Mouse (Mus musculus): ENCODE measurements at regions not wholly inside any gene's neighbourhood (a gene's known extent, or its start where the extent isn't known, plus 50 kb on each side); places are given as distances from the start of the nearest gene placed in this dataset.

DNA sequence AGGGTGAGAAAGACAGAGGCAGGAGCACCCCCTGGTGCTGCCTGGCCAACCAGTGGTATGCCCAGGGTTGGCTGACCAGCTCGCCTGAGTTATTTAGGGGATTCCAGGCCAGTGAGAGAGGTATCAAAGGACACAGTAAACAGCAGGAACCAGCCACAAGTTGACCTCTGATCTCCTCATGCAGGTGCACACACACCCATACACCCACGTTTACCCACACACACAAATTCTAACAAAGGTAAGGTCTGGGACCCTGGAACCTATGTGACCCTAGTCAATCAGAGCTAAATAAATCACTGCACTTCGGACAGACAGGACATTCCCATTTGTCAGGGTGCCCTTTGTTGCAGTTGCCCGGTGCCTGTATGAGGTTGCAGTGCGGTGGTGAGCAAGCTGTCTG, 211.9 kb downstream of the 3110018I06Rik start:
- 68% methylated on average over 5 of the region's 5 CpGs for WGBS
- Histone ChIP-seq H3K4me1 (replicated peaks; ENCODE audit: control insufficient read depth, insufficient read depth, low read length) (no peaks in the 10 kb centered on the region), H3K9me3 (ENCODE audit: control insufficient read depth, low read length) (no peaks in the 10 kb centered on the region), H3K27me3 (ENCODE audit: control insufficient read depth, insufficient read depth, low read length) (no peaks in the 10 kb centered on the region), H3K27ac (ENCODE audit: low read depth, low read length) (no peak overlapping the region), H3K9ac (ENCODE audit: low read length) (no peak overlapping the region), H3K4me2 (ENCODE audit: low read depth, low read length, severe bottlenecking) (no peak overlapping the region), H3K36me3 (ENCODE audit: control insufficient read depth, insufficient read depth, low read length) (no peaks in the 10 kb centered on the region), H3K4me3 (ENCODE audit: low read depth, low read length) (no peak overlapping the region)
- no peak for DNase-seq (ENCODE audit: low spot score)
- no peak for ATAC-seq (replicated peaks; ENCODE audit: low FRiP score)

DNA sequence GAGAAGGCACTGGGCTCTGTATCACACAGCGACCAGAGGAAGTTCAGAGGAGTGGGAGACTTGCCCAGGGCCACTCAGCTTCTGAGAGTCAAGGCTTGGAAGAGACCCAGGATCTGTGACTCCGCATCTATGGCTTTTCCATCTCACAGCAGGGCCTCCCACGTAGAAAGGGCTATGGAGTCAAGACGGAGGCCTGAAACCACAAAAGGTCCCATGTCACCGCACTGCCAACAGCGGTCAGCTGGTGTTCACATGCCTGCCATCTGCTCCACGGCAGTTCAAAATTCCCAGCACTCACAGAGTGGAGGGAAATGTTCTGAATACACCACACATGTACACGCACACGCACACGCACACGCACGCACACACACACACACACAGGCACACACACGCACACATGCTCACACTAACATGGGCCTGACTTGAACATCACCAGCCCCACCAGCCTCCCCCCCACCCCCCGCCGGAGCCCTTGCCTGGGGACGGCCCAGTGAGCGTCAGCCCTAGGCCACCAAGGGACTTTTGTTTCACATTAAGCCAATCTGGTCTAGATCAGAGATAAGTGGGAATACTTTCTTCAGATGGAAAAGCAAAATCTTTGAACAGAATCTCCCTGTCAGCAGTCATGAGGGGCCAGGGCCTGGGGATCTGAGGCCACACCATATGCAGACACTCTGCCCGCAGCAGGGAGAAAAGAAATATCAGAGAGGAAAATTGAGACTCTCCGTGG, 212.6 kb downstream of the 3110018I06Rik start:
- Histone ChIP-seq H3K27ac (ENCODE audit: low read depth, low read length) (no peak overlapping the region), H3K27me3 (ENCODE audit: control insufficient read depth, insufficient read depth, low read length) (no peaks in the 10 kb centered on the region), H3K4me2 (ENCODE audit: low read depth, low read length, severe bottlenecking) (no peak overlapping the region), H3K4me1 (replicated peaks; ENCODE audit: control insufficient read depth, insufficient read depth, low read length) (no peaks in the 10 kb centered on the region), H3K9ac (ENCODE audit: low read length) (no peak overlapping the region), H3K9me3 (ENCODE audit: control insufficient read depth, low read length) (no peaks in the 10 kb centered on the region), H3K4me3 (ENCODE audit: low read depth, low read length) (no peak overlapping the region), H3K36me3 (ENCODE audit: control insufficient read depth, insufficient read depth, low read length) (no peaks in the 10 kb centered on the region)
- no peak for DNase-seq (ENCODE audit: low spot score)
- 81% methylated on average over 19 of the region's 19 CpGs for WGBS
- ATAC-seq (replicated peaks; ENCODE audit: low FRiP score): no peak

DNA sequence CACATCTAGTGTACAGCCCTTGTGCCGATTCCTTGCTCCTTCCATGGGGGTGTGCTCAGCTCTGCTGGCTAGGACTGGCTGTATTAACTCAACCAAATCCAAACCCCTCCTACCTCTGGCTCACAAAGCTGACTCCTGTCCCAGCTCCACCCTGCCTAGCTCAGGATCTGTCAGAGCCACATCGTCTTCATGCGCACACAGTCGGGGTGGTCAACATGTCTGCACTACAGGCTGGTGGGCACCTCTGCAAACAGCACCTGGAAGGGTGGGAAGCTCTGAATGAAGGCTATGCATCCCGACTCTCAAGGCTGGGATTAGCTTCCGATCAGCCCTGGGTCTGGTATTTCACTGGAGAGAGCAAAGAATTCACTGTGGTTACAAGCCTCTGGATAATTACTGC, 220.4 kb downstream of the 3110018I06Rik start:
- peaks cover 2% of the 10 kb centered on the region; the same call in 1 of the 2 replicates for H3K9me3 ChIP-seq (ENCODE audit: control insufficient read depth, low read length)
- WGBS: 86% methylated on average over 6 of the region's 6 CpGs
- H3K4me3 ChIP-seq (ENCODE audit: low read depth, low read length): no peak overlapping the region
- no peak overlapping the region for H3K4me2 ChIP-seq (ENCODE audit: low read depth, low read length, severe bottlenecking)
- no peak overlapping the region for H3K27ac ChIP-seq (ENCODE audit: low read depth, low read length)
- H3K4me1 ChIP-seq (replicated peaks; ENCODE audit: control insufficient read depth, insufficient read depth, low read length): no peaks in the 10 kb centered on the region; the same call in 1 of the 2 replicates
- H3K9ac ChIP-seq (ENCODE audit: low read length): no peak overlapping the region
- ATAC-seq (replicated peaks; ENCODE audit: low FRiP score): no peak
- H3K36me3 ChIP-seq (ENCODE audit: control insufficient read depth, insufficient read depth, low read length): no peaks in the 10 kb centered on the region
- DNase-seq (ENCODE audit: low spot score): no peak
- no peaks in the 10 kb centered on the region for H3K27me3 ChIP-seq (ENCODE audit: control insufficient read depth, insufficient read depth, low read length)

DNA sequence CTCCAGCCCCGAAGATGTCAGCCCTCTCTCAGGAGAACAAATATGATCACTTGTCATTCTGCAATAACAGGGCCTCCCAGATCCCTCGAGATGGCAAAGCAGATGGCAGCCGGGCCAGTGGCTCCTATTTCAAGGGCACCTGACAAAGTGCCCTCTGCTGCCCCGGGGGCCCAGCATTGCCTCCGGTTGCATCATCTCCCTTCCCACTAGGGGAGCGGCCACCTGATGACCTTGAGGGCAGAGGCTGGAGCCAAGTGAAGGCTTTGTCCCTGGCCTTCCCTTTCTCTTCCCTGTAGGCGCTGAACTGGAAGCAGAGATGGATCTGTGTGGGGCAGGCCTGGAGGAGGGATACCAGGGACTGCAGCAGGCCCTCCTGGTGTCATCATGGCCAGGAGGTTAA, 222.6 kb downstream of the 3110018I06Rik start:
- Histone ChIP-seq H3K27me3 (ENCODE audit: control insufficient read depth, insufficient read depth, low read length) (no peaks in the 10 kb centered on the region), H3K36me3 (ENCODE audit: control insufficient read depth, insufficient read depth, low read length) (no peaks in the 10 kb centered on the region), H3K4me1 (replicated peaks; ENCODE audit: control insufficient read depth, insufficient read depth, low read length) (no peaks in the 10 kb centered on the region; the same call in 1 of the 2 replicates), H3K27ac (ENCODE audit: low read depth, low read length) (no peak overlapping the region), H3K4me2 (ENCODE audit: low read depth, low read length, severe bottlenecking) (no peak overlapping the region), H3K4me3 (ENCODE audit: low read depth, low read length) (no peak overlapping the region), H3K9ac (ENCODE audit: low read length) (no peak overlapping the region), H3K9me3 (ENCODE audit: control insufficient read depth, low read length) (peaks cover 2% of the 10 kb centered on the region; the same call in 1 of the 2 replicates)
- no peak for DNase-seq (ENCODE audit: low spot score)
- ATAC-seq (replicated peaks; ENCODE audit: low FRiP score): no peak
- WGBS: 70% methylated on average over 7 of the region's 7 CpGs

DNA sequence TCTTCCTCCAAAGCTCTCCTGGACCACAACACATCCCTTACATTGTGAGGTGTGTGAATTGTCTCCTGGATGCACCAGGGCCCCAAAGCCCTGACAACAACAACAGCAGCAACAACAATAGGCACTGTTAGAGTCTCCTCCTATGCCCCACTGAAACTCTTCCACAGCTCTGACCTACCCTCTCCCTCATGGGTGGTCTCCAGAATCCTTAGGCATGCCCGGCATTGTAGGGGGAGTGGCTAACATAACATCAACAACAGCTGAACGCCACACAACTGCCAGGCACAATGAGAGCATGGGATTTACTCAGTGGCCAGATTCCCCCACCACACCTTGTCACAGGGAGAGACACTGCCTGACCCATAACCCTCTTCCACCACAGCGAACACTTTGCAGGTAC, 223.2 kb downstream of the 3110018I06Rik start:
- ATAC-seq (replicated peaks; ENCODE audit: low FRiP score): no peak
- 48% methylated on average over 3 of the region's 3 CpGs for WGBS
- no peak overlapping the region for H3K27ac ChIP-seq (ENCODE audit: low read depth, low read length)

DNA sequence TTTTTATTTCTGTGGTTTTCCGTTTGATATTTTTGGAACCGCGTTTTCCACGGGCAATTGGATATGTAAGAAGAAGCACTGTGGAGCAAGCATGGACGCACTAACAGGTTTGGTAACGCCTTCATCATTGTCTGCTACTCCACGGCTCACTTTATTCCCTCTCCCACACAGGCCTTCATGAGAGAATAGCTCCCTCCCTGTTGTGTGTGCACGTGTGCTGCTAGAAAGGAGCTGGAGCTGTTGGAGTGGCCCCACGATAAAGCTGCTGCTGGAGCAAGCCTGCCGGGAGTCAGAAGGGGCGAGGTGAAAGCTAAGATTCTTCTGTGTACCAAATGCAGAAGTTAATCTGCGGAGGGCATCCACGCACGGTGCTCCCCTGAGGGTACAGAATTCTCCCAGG, 224.8 kb downstream of the 3110018I06Rik start:
- Histone ChIP-seq H3K4me2 (ENCODE audit: low read depth, low read length, severe bottlenecking) (no peak overlapping the region), H3K9ac (ENCODE audit: low read length) (no peak overlapping the region), H3K4me3 (ENCODE audit: low read depth, low read length) (no peak overlapping the region), H3K36me3 (ENCODE audit: control insufficient read depth, insufficient read depth, low read length) (no peaks in the 10 kb centered on the region), H3K9me3 (ENCODE audit: control insufficient read depth, low read length) (no peaks in the 10 kb centered on the region), H3K27ac (ENCODE audit: low read depth, low read length) (no peak overlapping the region), H3K27me3 (ENCODE audit: control insufficient read depth, insufficient read depth, low read length) (no peaks in the 10 kb centered on the region), H3K4me1 (replicated peaks; ENCODE audit: control insufficient read depth, insufficient read depth, low read length) (no peaks in the 10 kb centered on the region; the same call in 1 of the 2 replicates)
- DNase-seq (ENCODE audit: low spot score) (no peak), ATAC-seq (replicated peaks; ENCODE audit: low FRiP score) (no peak)
- WGBS: 57% methylated on average over 14 of the region's 14 CpGs

More for the DNA sequence above, 223.2 kb downstream of the 3110018I06Rik start:
- H3K4me3 ChIP-seq (ENCODE audit: low read depth, low read length): no peak overlapping the region
- H3K9ac ChIP-seq (ENCODE audit: low read length): no peak overlapping the region
- no peaks in the 10 kb centered on the region for H3K36me3 ChIP-seq (ENCODE audit: control insufficient read depth, insufficient read depth, low read length)
- H3K4me2 ChIP-seq (ENCODE audit: low read depth, low read length, severe bottlenecking): no peak overlapping the region
- H3K27me3 ChIP-seq (ENCODE audit: control insufficient read depth, insufficient read depth, low read length): no peaks in the 10 kb centered on the region
- no peak for DNase-seq (ENCODE audit: low spot score)
- peaks cover 2% of the 10 kb centered on the region; the same call in 1 of the 2 replicates for H3K9me3 ChIP-seq (ENCODE audit: control insufficient read depth, low read length)
- H3K4me1 ChIP-seq (replicated peaks; ENCODE audit: control insufficient read depth, insufficient read depth, low read length): no peaks in the 10 kb centered on the region; the same call in 1 of the 2 replicates

DNA sequence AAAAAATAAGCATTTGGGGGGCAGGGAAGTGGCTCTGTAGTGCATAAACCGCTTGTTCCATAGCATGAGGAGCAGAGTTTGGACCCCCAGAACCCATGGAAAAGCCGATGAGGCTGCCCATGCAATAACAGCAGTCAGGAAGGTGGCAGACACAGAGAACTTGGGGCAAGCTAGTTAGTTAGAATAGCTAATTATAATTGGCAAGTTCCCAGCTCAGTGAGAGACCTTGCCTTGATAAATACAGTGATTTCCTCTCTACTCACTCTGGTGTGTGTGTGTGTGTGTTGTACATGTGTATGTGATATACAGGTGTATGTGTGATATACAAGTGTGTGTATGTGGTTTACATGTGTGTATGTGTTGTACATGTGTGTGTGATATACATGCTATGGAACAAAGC, 226.4 kb downstream of the 3110018I06Rik start:
- Histone ChIP-seq H3K4me1 (replicated peaks; ENCODE audit: control insufficient read depth, insufficient read depth, low read length) (no peaks in the 10 kb centered on the region; the same call in 1 of the 2 replicates), H3K27ac (ENCODE audit: low read depth, low read length) (no peak overlapping the region), H3K27me3 (ENCODE audit: control insufficient read depth, insufficient read depth, low read length) (no peaks in the 10 kb centered on the region), H3K9ac (ENCODE audit: low read length) (no peak overlapping the region), H3K9me3 (ENCODE audit: control insufficient read depth, low read length) (no peaks in the 10 kb centered on the region), H3K36me3 (ENCODE audit: control insufficient read depth, insufficient read depth, low read length) (no peaks in the 10 kb centered on the region), H3K4me3 (ENCODE audit: low read depth, low read length) (no peak overlapping the region), H3K4me2 (ENCODE audit: low read depth, low read length, severe bottlenecking) (no peak overlapping the region)
- DNase-seq (ENCODE audit: low spot score) (no peak), ATAC-seq (replicated peaks; ENCODE audit: low FRiP score) (no peak)
- 88% methylated on average over 2 of the region's 2 CpGs for WGBS

DNA sequence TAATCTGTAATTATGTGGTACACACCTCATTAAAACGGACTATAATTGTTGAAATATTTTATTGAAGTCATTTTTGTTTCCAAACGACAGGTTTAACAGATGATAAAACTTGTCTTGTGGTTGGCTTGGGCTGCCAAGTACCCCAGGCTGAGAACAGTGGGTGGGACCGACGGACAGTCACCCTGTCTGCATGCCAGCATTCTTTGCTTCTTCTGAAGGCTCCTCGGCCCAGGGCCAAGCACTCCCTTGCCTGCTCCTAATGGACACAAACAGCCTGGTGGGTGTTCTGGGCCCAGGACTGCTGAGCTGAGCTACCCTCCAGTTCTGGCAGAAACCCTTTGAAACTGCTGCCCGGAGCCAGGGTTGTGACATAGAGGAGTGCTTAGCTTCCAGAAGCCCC, 227.4 kb downstream of the 3110018I06Rik start:
- WGBS: 74% methylated on average over 6 of the region's 6 CpGs
- Histone ChIP-seq H3K9me3 (ENCODE audit: control insufficient read depth, low read length) (no peaks in the 10 kb centered on the region), H3K27ac (ENCODE audit: low read depth, low read length) (no peak overlapping the region), H3K4me1 (replicated peaks; ENCODE audit: control insufficient read depth, insufficient read depth, low read length) (no peaks in the 10 kb centered on the region; the same call in 1 of the 2 replicates), H3K4me2 (ENCODE audit: low read depth, low read length, severe bottlenecking) (no peak overlapping the region), H3K36me3 (ENCODE audit: control insufficient read depth, insufficient read depth, low read length) (no peaks in the 10 kb centered on the region), H3K27me3 (ENCODE audit: control insufficient read depth, insufficient read depth, low read length) (no peaks in the 10 kb centered on the region), H3K4me3 (ENCODE audit: low read depth, low read length) (no peak overlapping the region), H3K9ac (ENCODE audit: low read length) (no peak overlapping the region)
- ATAC-seq (replicated peaks; ENCODE audit: low FRiP score) (no peak), DNase-seq (ENCODE audit: low spot score) (no peak)

DNA sequence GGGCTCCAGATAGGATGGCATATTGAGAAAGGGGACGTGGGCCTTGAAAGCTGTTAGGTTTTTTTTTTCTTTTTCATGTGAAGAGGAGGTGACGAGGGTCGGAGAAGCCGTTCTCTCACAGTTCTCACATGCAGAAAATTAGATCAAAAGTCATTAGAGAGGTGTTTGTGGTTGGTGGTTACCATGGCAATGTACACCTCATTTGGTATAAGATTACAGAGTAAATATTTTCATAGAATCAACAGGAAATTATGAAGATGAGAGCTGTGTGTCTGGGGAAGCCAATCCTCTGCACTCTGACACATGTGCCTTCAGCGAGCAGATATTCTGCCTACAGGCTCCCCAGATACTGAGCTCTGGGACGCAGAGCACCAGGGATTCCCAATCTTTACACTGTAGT, 232.5 kb downstream of the 3110018I06Rik start:
- DNase-seq (ENCODE audit: low spot score): no peak
- Histone ChIP-seq H3K9ac (ENCODE audit: low read length) (no peak overlapping the region), H3K36me3 (ENCODE audit: control insufficient read depth, insufficient read depth, low read length) (no peaks in the 10 kb centered on the region), H3K4me1 (replicated peaks; ENCODE audit: control insufficient read depth, insufficient read depth, low read length) (no peaks in the 10 kb centered on the region), H3K4me2 (ENCODE audit: low read depth, low read length, severe bottlenecking) (no peak overlapping the region), H3K4me3 (ENCODE audit: low read depth, low read length) (no peak overlapping the region), H3K27me3 (ENCODE audit: control insufficient read depth, insufficient read depth, low read length) (no peaks in the 10 kb centered on the region), H3K27ac (ENCODE audit: low read depth, low read length) (no peak overlapping the region), H3K9me3 (ENCODE audit: control insufficient read depth, low read length) (no peaks in the 10 kb centered on the region)
- no peak for ATAC-seq (replicated peaks; ENCODE audit: low FRiP score)
- 80% methylated on average over 6 of the region's 6 CpGs for WGBS

Measured in forebrain, embryonic 11.5 days (tissue).